Comparison of ENCODE assay signal across 9 mouse cellular contexts in the genomic region with DNA sequence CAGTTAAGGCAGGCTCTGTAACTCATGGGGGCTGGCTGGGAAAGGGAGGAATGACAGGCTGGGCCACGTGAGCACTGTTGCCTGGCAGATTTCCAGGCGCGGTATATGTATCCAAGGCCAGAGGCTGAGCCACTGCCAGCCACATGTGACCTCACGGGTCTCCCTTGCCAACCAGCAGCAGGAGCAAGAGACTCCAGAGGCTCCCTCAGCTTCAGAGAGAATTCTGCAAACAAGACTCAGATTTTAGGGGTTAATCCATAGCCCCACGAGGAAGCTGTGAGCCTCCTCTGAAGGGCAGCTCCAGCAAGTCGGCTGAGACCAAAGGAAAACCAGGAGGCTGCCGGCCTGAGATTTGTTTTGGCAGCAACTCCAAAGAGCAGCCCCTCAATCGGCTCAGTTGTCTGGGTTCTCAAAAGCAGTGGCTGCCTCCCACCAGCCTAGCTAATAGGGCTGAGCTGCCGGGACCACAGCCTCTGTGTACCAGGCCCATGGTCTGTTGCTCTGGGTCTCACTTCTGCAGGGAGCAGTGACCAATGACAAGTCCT.
A peak's percentile ranks its signal among the peaks of the same experiment; 100 is the strongest.
DNase-seq lines count a peak whose midpoint lies in the region; ATAC-seq and TF ChIP-seq lines count a peak whose summit lies in the region.
"Had no signal": no experiment of that assay in that cellular context is flagged by ENCODE, and none has a peak within 500 bp of the region (broad histone marks: within the 10 kb centered on the region; RNA-seq: fewer than 3 reads in every experiment).

No protein-coding gene starts in this region.

- TF ChIP-seq CTCF in heart, postnatal 0 days (IDR thresholded peaks at IDR 0.05; ENCODE audit: low read depth), result no peak

- no peaks in the 10 kb centered on the region for H3K36me3 ChIP-seq in hindbrain, embryonic 15.5 days
- no peaks in the 10 kb centered on the region for H3K36me3 ChIP-seq in hindbrain, embryonic 12.5 days
- no peaks in the 10 kb centered on the region for H3K36me3 ChIP-seq in heart, postnatal 0 days (replicated peaks; ENCODE audit: control insufficient read depth, insufficient read depth, low read length)
- H3K36me3 ChIP-seq in limb, embryonic 14.5 days (ENCODE audit: control insufficient read depth, insufficient read depth, low read length), result no peaks in the 10 kb centered on the region
- H3K36me3 ChIP-seq in stomach, embryonic 16.5 days (ENCODE audit: control insufficient read depth, insufficient read depth, low read length), result no peaks in the 10 kb centered on the region
- H3K36me3 ChIP-seq: G1E had no signal

- ATAC-seq in hindbrain, embryonic 15.5 days (ENCODE audit: low FRiP score, low read depth), result peak; percentile 74; the same call in 1 of the 2 replicates
- ATAC-seq in hindbrain, embryonic 12.5 days (ENCODE audit: low FRiP score), result no peak
- ATAC-seq in heart, postnatal 0 days (ENCODE audit: insufficient read depth, low read depth), result peak; percentile 95
- ATAC-seq in limb, embryonic 14.5 days (ENCODE audit: low FRiP score, low read depth), result 0 out of 2 replicates have a peak, but pooled peaks have one; percentile 30
- ATAC-seq in stomach, embryonic 16.5 days (ENCODE audit: insufficient read depth, low FRiP score), result peak; percentile 79; the same call in 1 of the 2 replicates
- no peak for ATAC-seq in CD4-positive, CD25-positive, alpha-beta regulatory T cell, adult 4 months

- H3K4me3 ChIP-seq in hindbrain, embryonic 15.5 days, result no peak overlapping the region
- no peak overlapping the region for H3K4me3 ChIP-seq in hindbrain, embryonic 12.5 days
- H3K4me3 ChIP-seq in heart, postnatal 0 days (ENCODE audit: low read depth, low read length), result no peak overlapping the region
- no peak overlapping the region for H3K4me3 ChIP-seq in limb, embryonic 14.5 days (replicated peaks; ENCODE audit: low read length)
- no peak overlapping the region for H3K4me3 ChIP-seq in stomach, embryonic 16.5 days (replicated peaks; ENCODE audit: low read length)

- no peak for TF ChIP-seq EP300 in heart, postnatal 0 days (IDR thresholded peaks at IDR 0.05; ENCODE audit: low read depth)

- peak; percentile 83 for DNase-seq in adrenal gland, postnatal 25 days
- peak; percentile 77 for DNase-seq in heart, postnatal 0 days (ENCODE audit: low spot score)
- peak; percentile 58 for DNase-seq in limb, embryonic 14.5 days (ENCODE audit: low spot score)
- no peak for DNase-seq in spleen, adult 18-20 months

- WGBS in hindbrain, embryonic 15.5 days, result 48% methylated on average over 9 of the region's 9 CpGs
- 50% methylated on average over 9 of the region's 9 CpGs for WGBS in hindbrain, embryonic 12.5 days
- WGBS in heart, postnatal 0 days, result 19% methylated on average over 9 of the region's 9 CpGs
- WGBS in limb, embryonic 14.5 days, result 35% methylated on average over 9 of the region's 9 CpGs
- WGBS in stomach, embryonic 16.5 days, result 33% methylated on average over 9 of the region's 9 CpGs

- H3K9ac ChIP-seq in hindbrain, embryonic 15.5 days, result no peak overlapping the region
- H3K9ac ChIP-seq in hindbrain, embryonic 12.5 days, result no peak overlapping the region
- H3K9ac ChIP-seq in heart, postnatal 0 days (replicated peaks; ENCODE audit: low read depth, low read length), result no peak overlapping the region
- no peak overlapping the region for H3K9ac ChIP-seq in limb, embryonic 14.5 days (ENCODE audit: low read depth, low read length, severe bottlenecking)
- H3K9ac ChIP-seq in stomach, embryonic 16.5 days (ENCODE audit: low read length), result 0 out of 2 replicates have a peak overlapping the region, but pooled peaks have one; percentile 31

- peaks cover 11% of the 10 kb centered on the region for H3K4me1 ChIP-seq in hindbrain, embryonic 15.5 days (replicated peaks)
- H3K4me1 ChIP-seq in hindbrain, embryonic 12.5 days, result peaks cover 2% of the 10 kb centered on the region; the same call in 1 of the 2 replicates
- H3K4me1 ChIP-seq in heart, postnatal 0 days (ENCODE audit: control insufficient read depth, insufficient read depth), result peaks cover 17% of the 10 kb centered on the region; the same call in 1 of the 2 replicates
- peaks cover 12% of the 10 kb centered on the region for H3K4me1 ChIP-seq in limb, embryonic 14.5 days (ENCODE audit: control insufficient read depth, insufficient read depth, low read length)
- peaks cover 15% of the 10 kb centered on the region; the same call in 1 of the 2 replicates for H3K4me1 ChIP-seq in stomach, embryonic 16.5 days (ENCODE audit: control insufficient read depth, insufficient read depth, low read length)

- H3K27ac ChIP-seq in hindbrain, embryonic 15.5 days (replicated peaks), result no peak overlapping the region; the same call in 1 of the 2 replicates
- H3K27ac ChIP-seq in hindbrain, embryonic 12.5 days, result no peak overlapping the region
- no peak overlapping the region for H3K27ac ChIP-seq in heart, postnatal 0 days (ENCODE audit: low read depth)
- no peak overlapping the region for H3K27ac ChIP-seq in limb, embryonic 14.5 days (replicated peaks; ENCODE audit: low read depth, low read length)
- H3K27ac ChIP-seq in stomach, embryonic 16.5 days (ENCODE audit: low read length), result no peak overlapping the region

- H3K9me3 ChIP-seq in hindbrain, embryonic 15.5 days, result no peaks in the 10 kb centered on the region
- H3K9me3 ChIP-seq in hindbrain, embryonic 12.5 days (replicated peaks), result no peaks in the 10 kb centered on the region
- H3K9me3 ChIP-seq in heart, postnatal 0 days (replicated peaks; ENCODE audit: control insufficient read depth, low read length), result no peaks in the 10 kb centered on the region
- H3K9me3 ChIP-seq in limb, embryonic 14.5 days (ENCODE audit: control insufficient read depth, low read length), result no peaks in the 10 kb centered on the region
- no peaks in the 10 kb centered on the region for H3K9me3 ChIP-seq in stomach, embryonic 16.5 days (replicated peaks; ENCODE audit: control insufficient read depth, low read length)

- no peak for TF ChIP-seq POLR2A in limb, embryonic 14.5 days (IDR thresholded peaks at IDR 0.05; ENCODE audit: borderline replicate concordance, extremely low read depth, insufficient read depth, insufficient read length)

- no peaks in the 10 kb centered on the region for H3K27me3 ChIP-seq in hindbrain, embryonic 15.5 days
- no peaks in the 10 kb centered on the region for H3K27me3 ChIP-seq in hindbrain, embryonic 12.5 days
- H3K27me3 ChIP-seq in heart, postnatal 0 days (ENCODE audit: control insufficient read depth, insufficient read depth, low read length), result peaks cover 6% of the 10 kb centered on the region; the same call in 1 of the 2 replicates
- no peaks in the 10 kb centered on the region for H3K27me3 ChIP-seq in limb, embryonic 14.5 days (ENCODE audit: control insufficient read depth, insufficient read depth, low read length)
- H3K27me3 ChIP-seq in stomach, embryonic 16.5 days (ENCODE audit: control insufficient read depth, insufficient read depth, low read length), result no peaks in the 10 kb centered on the region

- H3K4me2 ChIP-seq in hindbrain, embryonic 15.5 days, result no peak overlapping the region
- no peak overlapping the region for H3K4me2 ChIP-seq in hindbrain, embryonic 12.5 days (replicated peaks)
- H3K4me2 ChIP-seq in heart, postnatal 0 days (ENCODE audit: low read depth, low read length), result no peak overlapping the region
- no peak overlapping the region for H3K4me2 ChIP-seq in limb, embryonic 14.5 days (replicated peaks; ENCODE audit: low read depth, low read length, severe bottlenecking)
- H3K4me2 ChIP-seq in stomach, embryonic 16.5 days (ENCODE audit: low read depth, low read length), result no peak overlapping the region

Comparison
In these comparisons a context has a peak if more than half of its experiments do, and no peak if none do; other contexts are left out.
1. ATAC-seq: peak in hindbrain, embryonic 15.5 days (single experiment), heart, postnatal 0 days (single experiment), limb, embryonic 14.5 days (single experiment) and stomach, embryonic 16.5 days (single experiment); none in hindbrain, embryonic 12.5 days (single experiment) and CD4-positive, CD25-positive, alpha-beta regulatory T cell, adult 4 months (single experiment).
2. DNase-seq: peak in adrenal gland, postnatal 25 days (single experiment), heart, postnatal 0 days (single experiment) and limb, embryonic 14.5 days (single experiment); none in spleen, adult 18-20 months (0 of 2).